Mouse (Mus musculus) adipocyte (in vitro differentiated cells): Measurements from ENCODE around the gene Gm4952.
"Not testable (repeated sequence)": the region's sequence is repeated elsewhere in the genome, so short reads cannot be mapped to it uniquely, and the experiment has no call there.

Experiments used
- DNase-seq: peaks from one replicate; pipeline ENCODE4 v3.0.0-alpha.2; 2016; ENCODE audit warnings: low spot score

The Gm4952 gene

GRCm38 (mm10) chr19:12600684-12601480, 1.1 kb downstream of the Gm4952 start:
- no peak for DNase-seq

GRCm38 (mm10) chr19:12608336-12608735, 8.6 kb downstream of the Gm4952 start:
- peak; percentile 55 for DNase-seq

GRCm38 (mm10) chr19:12613646-12614045, 13.9 kb downstream of the Gm4952 start:
- no peak for DNase-seq

- DNase-seq = no peak
These were observed 33.4 kb downstream of the Gm4952 start, which contains the start of gene Glyat for GRCm38 (mm10) chr19:12633176-12633575. Gene Glyat (plus strand): TSS chr19:12633308.

DNA sequence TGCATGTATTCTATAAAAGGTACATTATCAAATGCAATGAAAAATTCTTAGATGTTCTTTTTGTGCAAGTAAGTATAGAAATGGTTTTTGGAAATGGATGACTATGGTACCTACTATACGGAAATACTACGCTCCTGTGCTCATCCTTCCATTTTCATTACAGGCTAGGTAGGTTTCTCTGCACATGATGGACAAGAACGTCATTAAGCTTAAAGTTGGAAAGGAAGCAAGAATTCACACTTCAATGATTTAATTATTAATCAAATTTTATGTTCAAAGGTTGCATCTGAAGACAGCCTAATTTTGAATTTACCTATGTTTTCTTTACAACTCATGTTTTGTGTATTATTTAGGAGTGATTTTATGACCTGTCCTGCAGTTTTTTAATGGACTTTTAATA, 34.5 kb downstream of the Gm4952 start:
- DNase-seq = no peak

DNA sequence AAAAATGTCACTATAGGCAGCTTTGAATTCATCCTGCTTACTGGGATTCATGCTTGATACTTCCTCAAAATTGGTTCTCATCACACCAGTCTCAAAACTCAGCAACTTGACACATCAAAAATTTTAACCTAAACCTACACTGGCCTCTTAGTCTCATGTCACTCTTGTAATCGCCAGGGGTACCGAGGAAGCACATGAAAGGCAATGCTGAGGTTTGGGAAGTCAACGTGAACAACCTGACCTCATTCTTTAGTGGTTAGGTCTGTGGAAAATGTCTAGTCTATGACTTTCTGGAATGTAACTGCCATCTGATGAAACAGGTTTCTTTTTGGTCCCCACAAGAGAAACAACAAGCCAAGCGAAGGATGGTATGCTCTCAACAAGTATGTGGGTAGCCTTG, 35.2 kb downstream of the Gm4952 start:
- DNase-seq = no peak

DNA sequence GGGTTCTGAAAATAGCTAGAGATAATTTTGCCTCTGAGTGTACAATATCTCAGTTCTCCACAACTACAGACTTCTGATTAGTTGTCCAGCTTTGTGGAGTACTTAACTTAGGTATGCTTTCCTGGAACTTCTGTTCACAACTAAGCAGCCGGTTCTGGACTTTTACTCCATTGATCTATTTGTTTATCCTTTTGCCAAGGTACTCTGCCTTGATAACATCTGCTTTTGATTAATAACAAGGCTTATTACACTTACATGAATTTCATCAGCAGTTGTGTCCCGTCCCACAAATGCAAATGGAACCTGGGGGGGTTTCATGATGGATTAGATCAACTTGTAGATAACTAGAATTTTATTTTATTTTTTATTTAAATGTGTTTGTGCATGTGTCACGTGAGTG, 37.1 kb downstream of the Gm4952 start:
- DNase-seq = no peak

DNA sequence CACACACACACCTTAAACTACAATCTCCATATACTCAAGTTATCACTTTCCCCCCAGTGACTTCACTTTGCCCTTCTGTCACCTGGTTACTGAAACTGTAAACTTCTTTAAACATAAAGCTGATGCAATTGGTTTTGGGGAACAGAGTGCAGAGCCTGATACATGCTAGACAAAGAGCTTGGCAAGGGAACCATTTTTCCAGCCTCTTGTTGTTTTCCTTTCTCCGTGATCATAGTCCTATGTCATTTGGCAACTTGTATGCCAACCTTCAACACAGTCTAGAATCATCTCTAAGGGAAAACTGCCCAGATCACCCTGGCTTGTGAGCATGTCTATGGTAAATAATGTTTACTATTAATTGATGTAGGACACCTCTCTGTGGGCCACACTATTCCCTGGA, 38.3 kb downstream of the Gm4952 start:
- peak; percentile 61 for DNase-seq

DNA sequence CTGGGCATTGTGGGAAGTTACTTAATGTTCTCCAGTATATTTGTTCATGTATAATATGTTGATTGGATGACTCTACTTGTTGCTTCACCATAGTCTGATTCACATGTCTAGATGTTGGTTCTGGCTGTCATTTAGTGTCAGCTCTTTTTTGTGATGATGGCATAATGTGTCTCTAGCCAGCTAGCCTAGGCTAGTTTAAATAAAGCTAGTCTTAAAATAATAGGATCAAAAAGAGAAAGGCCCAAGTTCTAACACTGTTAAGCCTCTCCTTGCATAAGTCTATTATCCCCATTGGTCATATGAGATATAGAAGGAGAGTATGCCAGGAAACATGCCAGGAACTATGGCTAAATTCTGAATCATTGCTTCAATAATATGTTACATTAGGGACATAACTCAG, 49.7 kb downstream of the Gm4952 start:
- no peak for DNase-seq

DNA sequence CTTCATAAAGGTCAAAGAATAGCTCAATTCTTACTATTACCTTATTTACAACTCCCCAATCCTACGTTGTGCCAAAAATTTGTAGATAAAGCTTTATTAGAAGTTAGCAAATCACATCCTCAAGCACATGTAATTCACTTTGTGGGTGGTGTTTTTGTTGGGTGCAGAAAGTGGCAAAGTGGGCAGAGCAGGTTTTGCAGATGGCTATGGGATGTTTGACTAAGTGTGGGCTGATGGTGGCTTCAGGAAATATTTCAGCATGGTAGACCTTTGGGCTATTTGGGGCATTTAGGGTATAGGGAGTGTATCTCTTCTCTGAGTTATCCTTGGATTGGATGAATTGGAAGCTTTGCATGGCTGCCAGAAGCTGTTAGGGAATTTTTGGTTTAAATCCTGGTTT, 66.4 kb downstream of the Gm4952 start:
- no peak for DNase-seq

GRCm38 (mm10) chr19:12668601-12669000, 68.8 kb downstream of the Gm4952 start:
- not testable (repeated sequence) for DNase-seq

DNA sequence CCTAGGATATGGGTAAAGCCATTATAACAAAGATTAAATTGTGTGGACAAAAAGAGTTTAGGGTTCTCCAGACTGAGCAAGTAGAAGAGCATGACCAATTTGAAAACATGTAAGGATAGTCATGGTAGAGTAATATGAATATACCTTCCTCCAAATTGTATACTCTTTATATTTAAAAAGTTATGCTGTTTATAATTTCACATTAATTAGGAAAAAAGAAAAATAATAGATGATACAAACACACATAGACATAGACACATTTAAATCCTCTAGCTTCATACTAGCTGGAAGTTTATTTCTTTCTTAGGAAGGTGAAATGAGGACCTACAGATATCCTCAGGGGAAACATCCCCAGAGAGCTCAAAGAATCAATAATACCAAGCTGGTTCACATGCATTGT, 70.4 kb downstream of the Gm4952 start, which contains the start of gene Olfr1442:
Gene Olfr1442 (plus strand): TSS at position 301 of the 400 bp plus-strand sequence.
- no peak for DNase-seq

GRCm38 (mm10) chr19:12671051-12671450, 71.3 kb downstream of the Gm4952 start:
- DNase-seq = no peak

DNA sequence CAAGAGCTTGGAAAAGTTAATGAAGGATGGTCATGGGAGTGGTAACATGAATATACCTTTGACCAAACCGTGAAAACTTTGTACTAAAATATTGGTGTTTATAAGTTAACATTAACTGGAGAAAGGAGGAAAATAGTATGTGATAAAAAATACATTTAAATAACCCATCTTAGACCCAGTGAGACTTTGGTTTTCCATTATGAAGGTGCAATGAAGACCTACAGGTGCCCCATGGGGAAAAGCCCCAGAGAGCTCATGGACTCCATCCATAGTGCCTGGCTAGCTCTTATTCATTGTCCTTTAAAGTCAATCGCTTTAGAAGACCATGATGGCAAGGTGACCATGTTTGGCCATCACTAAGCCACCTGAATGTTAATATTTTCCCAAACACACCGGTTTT, 78.0 kb downstream of the Gm4952 start, which contains the start of gene Olfr1443:
Gene Olfr1443 (plus strand): TSS at position 301 of the 400 bp plus-strand sequence.
- no peak for DNase-seq
